In the genomic region with DNA sequence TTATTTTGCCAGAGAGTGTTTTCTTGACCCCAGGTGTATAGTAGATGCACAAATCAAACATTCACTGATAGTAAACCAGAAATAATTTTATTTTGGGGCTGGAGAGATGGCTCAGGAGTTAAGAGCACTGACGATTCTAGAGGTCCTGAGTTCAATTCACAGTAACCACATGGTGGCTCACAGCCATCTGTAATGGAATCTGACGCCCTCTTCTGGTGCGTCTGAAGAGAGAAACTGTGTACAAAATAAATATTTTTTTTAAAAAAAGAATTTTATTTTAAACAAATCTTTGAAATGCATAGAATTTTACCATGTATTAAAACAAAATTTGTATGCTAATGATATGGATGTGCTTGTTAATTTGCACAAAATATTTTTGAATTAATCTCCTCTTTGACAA, we compare ENCODE assay signal across 20 mouse cellular contexts. TPM values are rescaled to one million over a fixed set of nuclear protein-coding genes. Genes with fewer than 3 reads are reported as not detected.
A peak's percentile ranks its signal among the peaks of the same experiment; 100 is the strongest.
DNase-seq lines count a peak whose midpoint lies in the region; TF ChIP-seq lines count a peak whose summit lies in the region.
"Had no signal": no experiment of that assay in that cellular context is flagged by ENCODE, and none has a peak within 500 bp of the region (broad histone marks: within the 10 kb centered on the region; RNA-seq: fewer than 3 reads in every experiment).

No protein-coding gene starts in this region.

- TF ChIP-seq RAD21 in MEL (IDR thresholded peaks at IDR 0.05; ENCODE audit: low read depth, low read length): peak; percentile 39

- no peak overlapping the region for H3K9ac ChIP-seq in heart, adult 2 months (ENCODE audit: low read depth, low read length)
- H3K9ac ChIP-seq in MEL (ENCODE audit: control insufficient read depth, low read depth, low read length, poor library complexity, severe bottlenecking): no peak overlapping the region
- H3K9ac ChIP-seq: embryonic facial prominence, embryonic 12.5 days; forebrain, embryonic 15.5 days; heart, embryonic 15.5 days; hindbrain, embryonic 14.5 days had no signal

- no peaks in the 10 kb centered on the region; the same call in 1 of the 2 replicates for H3K27me3 ChIP-seq in heart, adult 2 months (ENCODE audit: control insufficient read depth, insufficient read depth, low read length)
- H3K27me3 ChIP-seq in MEL (ENCODE audit: control insufficient read depth in 1 of 2, insufficient read depth in 2 of 2, low read length in 2 of 2): no peaks in the 10 kb centered on the region
- H3K27me3 ChIP-seq: embryonic facial prominence, embryonic 12.5 days; forebrain, embryonic 15.5 days; heart, embryonic 15.5 days; Patski had no signal

- H3K36me3 ChIP-seq in heart, adult 2 months (ENCODE audit: control insufficient read depth, insufficient read depth, low read length): peaks cover 3% of the 10 kb centered on the region; the same call in 1 of the 2 replicates
- H3K36me3 ChIP-seq in MEL (ENCODE audit: control insufficient read depth in 1 of 2, insufficient read depth in 2 of 2, low read length in 2 of 2): peaks cover 0 to 15% of the 10 kb centered on the region in 2 experiments; a peak in 2 of 4 replicates
- H3K36me3 ChIP-seq: embryonic facial prominence, embryonic 12.5 days; forebrain, embryonic 15.5 days; heart, embryonic 15.5 days had no signal

- no peaks in the 10 kb centered on the region for H3K9me3 ChIP-seq in MEL (replicated peaks; ENCODE audit: insufficient read depth, low read length)
- H3K9me3 ChIP-seq: embryonic facial prominence, embryonic 12.5 days; forebrain, embryonic 15.5 days; G1E; heart, embryonic 15.5 days had no signal

- H3K27ac ChIP-seq in heart, adult 2 months: no peak overlapping the region
- H3K27ac ChIP-seq in layer of hippocampus, adult 2 months: no peak overlapping the region
- no peak overlapping the region for H3K27ac ChIP-seq in MEL (ENCODE audit: control insufficient read depth, low read depth, low read length)
- H3K27ac ChIP-seq: embryonic facial prominence, embryonic 12.5 days; forebrain, embryonic 15.5 days; heart, embryonic 15.5 days; hindbrain, embryonic 14.5 days had no signal

- intact Hi-C loops in heart, adult 2 months (cut with DNase I): loop anchor here (10.0 kb wide), 1 partner anchor 1736 kb away; no protein-coding TSS in a partner anchor

- H3K4me1 ChIP-seq in heart, adult 2 months (ENCODE audit: control insufficient read depth, insufficient read depth, low read length): peaks cover 4% of the 10 kb centered on the region
- H3K4me1 ChIP-seq in MEL (ENCODE audit: control insufficient read depth in 1 of 2, insufficient read depth in 2 of 2, low read length in 2 of 2): peaks cover 5 to 23% of the 10 kb centered on the region in 2 experiments; a peak in 3 of 4 replicates

- no peak for TF ChIP-seq EP300 in heart, adult 2 months (IDR thresholded peaks at IDR 0.05; ENCODE audit: insufficient read depth, low read depth, low read length)
- no peak for TF ChIP-seq EP300 in MEL (IDR thresholded peaks at IDR 0.05; ENCODE audit: low read depth in 1 of 2, low read length in 2 of 2)

- no peak overlapping the region for H3K4me3 ChIP-seq in heart, adult 2 months
- H3K4me3 ChIP-seq in layer of hippocampus, adult 2 months: no peak overlapping the region
- no peak overlapping the region for H3K4me3 ChIP-seq in MEL (ENCODE audit: control insufficient read depth in 1 of 2, insufficient read depth in 1 of 2, low read depth in 2 of 2, low read length in 2 of 2)
- H3K4me3 ChIP-seq: embryonic facial prominence, embryonic 12.5 days; forebrain, embryonic 15.5 days; heart, embryonic 15.5 days had no signal

- peak; percentile 27; the same call in 1 of the 2 replicates for TF ChIP-seq CTCF in heart, adult 2 months (IDR thresholded peaks at IDR 0.05)
- peak; percentile 59 for TF ChIP-seq CTCF in layer of hippocampus, adult 2 months (conservative IDR thresholded peaks at IDR 0.05)
- peak; percentile 9 to 56 (median 29); a peak in 3 of 6 replicates for TF ChIP-seq CTCF in MEL (IDR thresholded peaks at IDR 0.05 in 2 of 3, conservative IDR thresholded peaks at IDR 0.05 in 1 of 3; ENCODE audit: control insufficient read depth in 1 of 3, insufficient read depth in 1 of 3, low read depth in 2 of 3, low read length in 3 of 3, poor library complexity in 1 of 3, severe bottlenecking in 1 of 3)

- no peak for DNase-seq in heart, adult 2 months
- no peak for DNase-seq in heart, adult 11 months
- DNase-seq in layer of hippocampus, adult 2 months (ENCODE audit: low spot score in 2 of 2): no peak
- no peak for DNase-seq in layer of hippocampus, postnatal 14 days (ENCODE audit: low spot score in 2 of 2)
- peak; percentile 39 for DNase-seq in 416B (ENCODE audit: low read depth)
- DNase-seq in MEL (ENCODE audit: low read depth, low spot score): peak; percentile 32
- DNase-seq: adrenal gland, postnatal 14 days; cerebellum, adult 11-12 months; cerebellum, adult 9-10 months; cerebellum, postnatal 25 days; gastrocnemius, postnatal 36 days; heart, adult 18-20 months; heart, postnatal 14 days had no signal

- WGBS in heart, adult 2 months: 83% methylated on average over 3 of the region's 3 CpGs

- TF ChIP-seq POLR2A in heart, adult 2 months (IDR thresholded peaks at IDR 0.05; ENCODE audit: insufficient read depth, low read depth, low read length): no peak
- TF ChIP-seq POLR2A in MEL (IDR thresholded peaks at IDR 0.05; ENCODE audit: control insufficient read depth in 1 of 2, insufficient read depth in 1 of 2, low read depth in 1 of 2, low read length in 2 of 2, poor library complexity in 1 of 2): no peak

- H3K79me2 ChIP-seq in heart, adult 2 months (replicated peaks; ENCODE audit: control insufficient read depth, insufficient read depth, low read length): peaks cover 2% of the 10 kb centered on the region
- H3K79me2 ChIP-seq in MEL (ENCODE audit: control insufficient read depth, insufficient read depth, low read length, poor library complexity): peaks cover 21% of the 10 kb centered on the region

TF ChIP-seq in MEL, 35 proteins besides CTCF, POLR2A, EP300 and RAD21:
- TF ChIP-seq USF1 (IDR thresholded peaks at IDR 0.05; ENCODE audit: low read depth, low read length): peak; percentile 47; the same call in 1 of the 2 replicates
- no peak for TF ChIP-seq ZC3H11A (IDR thresholded peaks at IDR 0.05; ENCODE audit: low read depth, low read length)
- no peak for TF ChIP-seq CHD1 (IDR thresholded peaks at IDR 0.05; ENCODE audit: low read depth, low read length)
- TF ChIP-seq MYC (IDR thresholded peaks at IDR 0.05; ENCODE audit: low read depth, low read length): peak; percentile 70; the same call in 1 of the 2 replicates
- peak; percentile 49 for TF ChIP-seq SMC3 (IDR thresholded peaks at IDR 0.05; ENCODE audit: low read depth, low read length)
- TF ChIP-seq NRF1 (IDR thresholded peaks at IDR 0.05; ENCODE audit: insufficient read depth, low read depth, low read length, poor library complexity, severe bottlenecking): no peak
- TF ChIP-seq MAZ (IDR thresholded peaks at IDR 0.05; ENCODE audit: low read depth, low read length): no peak

RNA-seq across cellular contexts. Expression of a gene that starts 1.7 kb away (rescaled TPM):
- total RNA-seq in heart, adult 2 months (2021): not detected
- not detected in 2 replicates for polyA plus RNA-seq in heart, adult 2 months (2012; rRNA removed)
- total RNA-seq in layer of hippocampus, adult 2 months (2021): under 1 TPM in 1 of 2 experiments, not detected in 1; 0.77 TPM
- 1 to 10 TPM in 1 of 2 experiments, under 1 TPM in 1; 0.45 to 1.1 TPM for total RNA-seq in layer of hippocampus, postnatal 14 days (2021)
- not detected in 2 replicates for total RNA-seq in MEL (2012; rRNA removed)
- polyA plus RNA-seq in MEL (2012; ENCODE audit: insufficient read depth in 1 of 2, insufficient read length in 2 of 2, low read depth in 1 of 2, low replicate concordance in 2 of 2, missing spikeins in 1 of 2): under 1 TPM in 1 of 2 experiments, not detected in 1; 0.21 TPM
- total RNA-seq: G1E; gastrocnemius, postnatal 36 days; heart, adult 18-20 months; heart, postnatal 14 days; hematopoietic stem cell, adult 5-6 weeks had no signal
- polyA plus RNA-seq: G1E had no signal

RNA-seq across cellular contexts. Expression of a gene that starts 2.7 kb away (rescaled TPM):
- 1 to 10 TPM; 4.7 to 5.8 TPM for total RNA-seq in heart, adult 2 months (2021)
- polyA plus RNA-seq in heart, adult 2 months (2012; rRNA removed): 4.0 and 5.1 TPM in 2 replicates
- 10 to 100 TPM; 17.3 to 19.8 TPM for total RNA-seq in layer of hippocampus, adult 2 months (2021)
- total RNA-seq in layer of hippocampus, postnatal 14 days (2021): 10 to 100 TPM; 21.9 to 23.8 TPM
- 7.3 and 10.9 TPM in 2 replicates for total RNA-seq in MEL (2012; rRNA removed)
- polyA plus RNA-seq in MEL (2012; ENCODE audit: insufficient read depth in 1 of 2, insufficient read length in 2 of 2, low read depth in 1 of 2, low replicate concordance in 2 of 2, missing spikeins in 1 of 2): 1 to 10 TPM in 1 of 2 experiments, not detected in 1; 8.2 TPM

RNA-seq across cellular contexts. Expression of a gene that starts 46.0 kb away (rescaled TPM):
- total RNA-seq in heart, adult 2 months (2021): 100 to 1,000 TPM; 168 to 170 TPM
- 28.7 and 38.2 TPM in 2 replicates for polyA plus RNA-seq in heart, adult 2 months (2012; rRNA removed)
- total RNA-seq in layer of hippocampus, adult 2 months (2021): 10 to 100 TPM; 41.7 to 54.8 TPM
- total RNA-seq in layer of hippocampus, postnatal 14 days (2021): 10 to 100 TPM; 35.9 to 42.5 TPM
- 97.0 and 99.0 TPM in 2 replicates for total RNA-seq in MEL (2012; rRNA removed)
- polyA plus RNA-seq in MEL (2012; ENCODE audit: insufficient read depth in 1 of 2, insufficient read length in 2 of 2, low read depth in 1 of 2, low replicate concordance in 2 of 2, missing spikeins in 1 of 2): 100 to 1,000 TPM in 1 of 2 experiments, not detected in 1; 148 TPM

RNA-seq across cellular contexts. Expression of a gene that starts 56.1 kb away (rescaled TPM):
- total RNA-seq in heart, adult 2 months (2021): under 1 TPM; 0.86 to 0.96 TPM
- 0.12 and 0.56 TPM in 2 replicates for polyA plus RNA-seq in heart, adult 2 months (2012; rRNA removed)
- 1 to 10 TPM; 1.1 to 2.1 TPM for total RNA-seq in layer of hippocampus, adult 2 months (2021)
- total RNA-seq in layer of hippocampus, postnatal 14 days (2021): 1 to 10 TPM; 2.3 to 2.6 TPM
- 0.31 and 0.36 TPM in 2 replicates for total RNA-seq in MEL (2012; rRNA removed)
- polyA plus RNA-seq in MEL (2012; ENCODE audit: insufficient read depth in 1 of 2, insufficient read length in 2 of 2, low read depth in 1 of 2, low replicate concordance in 2 of 2, missing spikeins in 1 of 2): under 1 TPM in 1 of 2 experiments, not detected in 1; 0.43 TPM
- total RNA-seq: hematopoietic stem cell, adult 5-6 weeks had no signal
- polyA plus RNA-seq: G1E had no signal

Comparison
In these comparisons a context has a peak if more than half of its experiments do, and no peak if none do; other contexts are left out.
1. DNase-seq: peak in 416B (single experiment) and MEL (single experiment); none in heart, adult 2 months (0 of 2), heart, adult 11 months (single experiment), layer of hippocampus, adult 2 months (0 of 2) and layer of hippocampus, postnatal 14 days (0 of 2).
2. Peak in every context shown above with its lines, with median percentiles within 50 percentile points of each other: CTCF ChIP-seq.